Mouse (Mus musculus): Measurements from ENCODE around the gene Sh3d19. TPM values are rescaled to one million over a fixed set of nuclear protein-coding genes. Genes with fewer than 3 reads are reported as not detected.

Gene Sh3d19
- polyA plus RNA-seq, 1 experiment from 2014 or later: 14.0 TPM

DNA sequence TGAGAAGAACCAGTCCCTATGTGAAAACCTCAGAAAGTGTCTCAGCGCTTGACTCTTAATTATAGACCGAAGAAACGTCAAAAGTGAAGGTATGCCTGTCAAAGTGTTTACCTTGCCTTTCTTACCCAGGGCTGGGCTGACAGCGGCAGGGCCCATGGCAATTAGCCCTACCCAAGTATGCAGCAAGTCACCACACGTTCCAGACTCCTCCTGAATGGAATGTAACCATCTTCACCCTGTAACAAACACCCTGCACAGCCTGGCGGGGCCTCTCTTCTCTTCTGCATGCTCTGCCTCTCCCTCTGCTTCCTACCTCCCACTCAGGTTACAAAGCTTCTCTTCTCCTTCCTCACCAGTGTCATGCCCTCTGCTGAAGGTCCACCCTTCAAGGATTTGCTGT is 39.0 kb upstream of the Sh3d19 start:
- Histone ChIP-seq H3K4me2 (ENCODE audit: low read length) (no peak overlapping the region), H3K4me1 (ENCODE audit: control insufficient read depth, insufficient read depth, low read depth, low read length) (no peaks in the 10 kb centered on the region), H3K27ac (ENCODE audit: low read depth, low read length) (no peak overlapping the region), H3K4me3 (ENCODE audit: low read length) (no peak overlapping the region), H3K36me3 (ENCODE audit: control insufficient read depth, insufficient read depth, low read length) (no peaks in the 10 kb centered on the region), H3K9ac (ENCODE audit: low read depth, low read length) (no peak overlapping the region), H3K27me3 (replicated peaks; ENCODE audit: control insufficient read depth, insufficient read depth, low read length) (no peaks in the 10 kb centered on the region), H3K9me3 (ENCODE audit: control insufficient read depth, low read length) (no peaks in the 10 kb centered on the region)
- 92% methylated on average over 6 of the region's 6 CpGs for WGBS
- ATAC-seq: no peak

DNA sequence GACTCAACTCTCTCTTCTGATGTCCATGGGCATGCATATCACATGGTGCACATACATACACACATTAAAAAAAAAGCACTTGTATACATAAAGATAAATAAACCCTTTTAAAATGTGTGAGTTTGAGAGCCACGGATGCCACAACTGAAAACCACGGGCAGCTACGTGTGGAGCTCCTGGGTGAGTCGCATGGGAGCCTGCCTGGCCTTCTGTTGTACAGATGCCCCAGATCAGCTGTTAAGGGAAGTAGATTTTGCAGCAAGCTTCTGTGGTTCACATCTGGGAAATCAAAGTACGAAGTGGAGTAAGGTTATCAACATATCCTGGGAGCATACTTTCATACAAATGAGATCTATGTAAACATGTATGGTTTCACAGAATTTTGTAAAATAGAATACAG is 37.3 kb upstream of the Sh3d19 start:
- no peak overlapping the region for H3K27ac ChIP-seq (ENCODE audit: low read depth, low read length)
- WGBS: 91% methylated on average over 5 of the region's 5 CpGs

DNA sequence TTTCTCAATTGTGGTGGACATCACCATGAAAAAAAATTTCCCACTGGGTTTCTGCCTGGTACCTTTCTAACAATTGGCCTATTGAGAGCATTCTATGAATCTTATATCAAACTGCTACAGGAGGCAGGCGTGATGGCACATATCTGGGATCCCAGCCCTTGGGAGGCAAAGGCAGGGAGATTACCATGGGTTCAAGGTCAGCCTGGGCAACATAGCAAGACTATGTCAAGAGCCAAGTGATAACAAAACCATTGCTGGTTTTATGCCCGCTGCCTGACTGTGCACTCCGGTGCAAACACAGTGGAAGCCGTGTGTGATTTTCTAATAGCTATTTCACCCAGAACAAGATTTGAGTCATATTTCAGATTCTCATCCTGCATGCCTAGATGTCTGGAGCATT is 20.0 kb upstream of the Sh3d19 start:
- no peak overlapping the region for H3K9ac ChIP-seq (ENCODE audit: low read depth, low read length)
- H3K36me3 ChIP-seq (ENCODE audit: control insufficient read depth, insufficient read depth, low read length): no peaks in the 10 kb centered on the region
- ATAC-seq: no peak
- H3K9me3 ChIP-seq (ENCODE audit: control insufficient read depth, low read length): no peaks in the 10 kb centered on the region
- 87% methylated on average over 4 of the region's 4 CpGs for WGBS
- H3K27ac ChIP-seq (ENCODE audit: low read depth, low read length): no peak overlapping the region
- no peak overlapping the region for H3K4me2 ChIP-seq (ENCODE audit: low read length)
- no peak overlapping the region for H3K4me3 ChIP-seq (ENCODE audit: low read length)
- H3K27me3 ChIP-seq (replicated peaks; ENCODE audit: control insufficient read depth, insufficient read depth, low read length): no peaks in the 10 kb centered on the region
- H3K4me1 ChIP-seq (ENCODE audit: control insufficient read depth, insufficient read depth, low read depth, low read length): no peaks in the 10 kb centered on the region

More for the DNA sequence above, 37.3 kb upstream of the Sh3d19 start:
- no peak overlapping the region for H3K4me3 ChIP-seq (ENCODE audit: low read length)
- H3K36me3 ChIP-seq (ENCODE audit: control insufficient read depth, insufficient read depth, low read length): no peaks in the 10 kb centered on the region
- H3K9me3 ChIP-seq (ENCODE audit: control insufficient read depth, low read length): no peaks in the 10 kb centered on the region
- no peak overlapping the region for H3K4me2 ChIP-seq (ENCODE audit: low read length)
- H3K27me3 ChIP-seq (replicated peaks; ENCODE audit: control insufficient read depth, insufficient read depth, low read length): no peaks in the 10 kb centered on the region
- no peaks in the 10 kb centered on the region for H3K4me1 ChIP-seq (ENCODE audit: control insufficient read depth, insufficient read depth, low read depth, low read length)
- no peak overlapping the region for H3K9ac ChIP-seq (ENCODE audit: low read depth, low read length)
- no peak for ATAC-seq

DNA sequence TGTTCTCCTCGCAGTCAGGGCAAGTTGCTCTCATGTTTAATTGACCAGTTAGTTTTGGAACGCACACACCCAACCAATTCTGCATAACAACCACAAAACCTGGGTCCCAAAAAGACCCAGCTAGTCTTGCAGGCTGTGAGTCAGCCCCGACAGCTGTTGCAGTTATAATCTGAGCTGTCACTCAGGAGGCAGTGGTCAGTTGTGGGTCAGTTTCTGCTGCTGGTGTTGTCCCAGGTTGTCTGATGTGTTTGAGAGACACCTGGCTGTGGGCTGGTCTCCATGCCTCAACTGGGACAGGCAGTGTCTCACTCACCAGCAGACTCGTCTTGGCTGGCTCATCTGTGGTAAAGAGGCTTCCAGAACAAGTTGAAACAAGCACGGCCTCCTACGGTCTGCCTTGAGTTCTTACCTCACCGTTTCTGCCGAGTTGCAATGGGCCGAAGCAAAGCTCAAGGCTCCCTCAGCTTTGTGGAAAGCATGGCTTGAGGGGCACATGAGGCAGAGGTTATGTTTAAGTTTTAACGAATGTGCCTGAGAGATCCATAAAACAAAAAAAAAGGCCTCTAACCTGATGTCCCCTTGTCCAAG is 18.1 kb upstream of the Sh3d19 start:
- Histone ChIP-seq H3K27ac (ENCODE audit: low read depth, low read length) (no peak overlapping the region), H3K9me3 (ENCODE audit: control insufficient read depth, low read length) (no peaks in the 10 kb centered on the region), H3K4me2 (ENCODE audit: low read length) (no peak overlapping the region), H3K27me3 (replicated peaks; ENCODE audit: control insufficient read depth, insufficient read depth, low read length) (no peaks in the 10 kb centered on the region), H3K9ac (ENCODE audit: low read depth, low read length) (no peak overlapping the region), H3K36me3 (ENCODE audit: control insufficient read depth, insufficient read depth, low read length) (no peaks in the 10 kb centered on the region), H3K4me1 (ENCODE audit: control insufficient read depth, insufficient read depth, low read depth, low read length) (no peaks in the 10 kb centered on the region), H3K4me3 (ENCODE audit: low read length) (no peak overlapping the region)
- no peak for ATAC-seq
- WGBS: 87% methylated on average over 10 of the region's 10 CpGs

DNA sequence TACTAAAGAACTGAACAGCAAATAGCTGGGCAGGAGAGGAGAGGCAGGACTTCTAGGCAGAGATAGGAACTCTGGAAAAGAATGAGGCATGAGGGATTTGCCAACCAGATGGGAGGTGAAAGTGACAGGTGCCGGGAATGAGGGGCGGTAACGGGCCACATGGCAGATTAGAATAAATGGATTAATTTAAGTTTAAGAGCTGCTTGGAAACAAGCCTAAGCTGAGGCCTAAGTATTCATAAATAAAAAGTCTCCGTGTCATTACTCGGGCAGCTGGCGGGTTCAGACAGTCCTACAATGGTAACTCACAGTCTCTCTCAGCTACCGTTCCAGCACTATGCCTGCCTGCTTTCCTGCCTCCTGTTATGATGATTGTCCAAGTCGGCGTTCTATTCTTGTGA is 15.6 kb upstream of the Sh3d19 start:
- ATAC-seq: no peak
- Histone ChIP-seq H3K27ac (ENCODE audit: low read depth, low read length) (no peak overlapping the region), H3K4me2 (ENCODE audit: low read length) (no peak overlapping the region), H3K4me3 (ENCODE audit: low read length) (no peak overlapping the region), H3K9me3 (ENCODE audit: control insufficient read depth, low read length) (no peaks in the 10 kb centered on the region), H3K27me3 (replicated peaks; ENCODE audit: control insufficient read depth, insufficient read depth, low read length) (no peaks in the 10 kb centered on the region), H3K4me1 (ENCODE audit: control insufficient read depth, insufficient read depth, low read depth, low read length) (no peaks in the 10 kb centered on the region), H3K9ac (ENCODE audit: low read depth, low read length) (no peak overlapping the region), H3K36me3 (ENCODE audit: control insufficient read depth, insufficient read depth, low read length) (no peaks in the 10 kb centered on the region)
- WGBS: 77% methylated on average over 9 of the region's 9 CpGs

DNA sequence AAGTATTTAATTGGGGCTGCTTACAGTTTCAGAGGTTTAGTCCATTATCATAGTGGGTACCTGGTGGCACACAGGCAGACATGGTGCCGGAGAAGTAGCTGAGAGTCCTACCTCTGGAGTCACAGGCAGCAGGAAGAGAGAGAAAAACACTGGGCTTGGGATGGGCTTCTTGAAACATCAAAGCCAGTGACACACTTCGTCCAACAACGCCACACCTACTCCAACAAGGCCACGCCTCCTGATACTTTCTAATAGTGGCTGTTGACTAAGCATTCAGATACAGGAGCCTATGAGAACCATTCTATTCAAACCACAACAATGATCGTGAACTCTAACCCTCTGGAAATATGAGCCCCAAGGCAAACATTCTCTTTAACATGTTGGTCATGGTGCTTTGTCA is 15.2 kb upstream of the Sh3d19 start:
- H3K36me3 ChIP-seq (ENCODE audit: control insufficient read depth, insufficient read depth, low read length): no peaks in the 10 kb centered on the region
- H3K4me3 ChIP-seq (ENCODE audit: low read length): no peak overlapping the region
- no peaks in the 10 kb centered on the region for H3K4me1 ChIP-seq (ENCODE audit: control insufficient read depth, insufficient read depth, low read depth, low read length)
- no peaks in the 10 kb centered on the region for H3K9me3 ChIP-seq (ENCODE audit: control insufficient read depth, low read length)
- no peak for ATAC-seq
- no peak overlapping the region for H3K4me2 ChIP-seq (ENCODE audit: low read length)
- H3K9ac ChIP-seq (ENCODE audit: low read depth, low read length): no peak overlapping the region
- no peak overlapping the region for H3K27ac ChIP-seq (ENCODE audit: low read depth, low read length)
- 81% methylated on average over 5 of the region's 5 CpGs for WGBS
- no peaks in the 10 kb centered on the region for H3K27me3 ChIP-seq (replicated peaks; ENCODE audit: control insufficient read depth, insufficient read depth, low read length)

DNA sequence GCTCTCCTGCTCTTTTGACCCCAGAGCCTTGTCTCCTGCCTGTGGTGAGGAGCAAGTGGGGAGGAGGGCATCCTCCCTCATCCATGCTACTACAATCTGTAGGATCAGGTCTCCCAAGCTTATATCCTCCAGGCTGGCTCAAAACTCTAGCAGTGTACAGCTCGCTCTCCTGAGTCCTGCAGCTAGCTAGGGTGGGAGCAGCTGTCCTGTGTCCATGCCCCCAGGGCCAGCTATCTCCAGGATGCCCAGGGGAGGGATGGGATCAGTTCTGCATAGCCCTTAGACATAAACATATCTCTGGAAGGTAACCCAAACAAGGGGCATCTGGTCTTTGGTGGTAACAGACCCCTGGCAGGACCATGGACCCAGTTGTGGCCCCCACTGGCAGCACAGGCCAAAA is 11.2 kb upstream of the Sh3d19 start:
- H3K27me3 ChIP-seq (replicated peaks; ENCODE audit: control insufficient read depth, insufficient read depth, low read length): no peaks in the 10 kb centered on the region
- peaks cover 5% of the 10 kb centered on the region for H3K9me3 ChIP-seq (ENCODE audit: control insufficient read depth, low read length)
- ATAC-seq: no peak
- H3K9ac ChIP-seq (ENCODE audit: low read depth, low read length): no peak overlapping the region
- H3K27ac ChIP-seq (ENCODE audit: low read depth, low read length): no peak overlapping the region
- H3K4me2 ChIP-seq (ENCODE audit: low read length): no peak overlapping the region
- 77% methylated on average over 1 of the region's 1 CpGs for WGBS
- no peaks in the 10 kb centered on the region for H3K36me3 ChIP-seq (ENCODE audit: control insufficient read depth, insufficient read depth, low read length)
- no peak overlapping the region for H3K4me3 ChIP-seq (ENCODE audit: low read length)
- H3K4me1 ChIP-seq (ENCODE audit: control insufficient read depth, insufficient read depth, low read depth, low read length): no peaks in the 10 kb centered on the region

DNA sequence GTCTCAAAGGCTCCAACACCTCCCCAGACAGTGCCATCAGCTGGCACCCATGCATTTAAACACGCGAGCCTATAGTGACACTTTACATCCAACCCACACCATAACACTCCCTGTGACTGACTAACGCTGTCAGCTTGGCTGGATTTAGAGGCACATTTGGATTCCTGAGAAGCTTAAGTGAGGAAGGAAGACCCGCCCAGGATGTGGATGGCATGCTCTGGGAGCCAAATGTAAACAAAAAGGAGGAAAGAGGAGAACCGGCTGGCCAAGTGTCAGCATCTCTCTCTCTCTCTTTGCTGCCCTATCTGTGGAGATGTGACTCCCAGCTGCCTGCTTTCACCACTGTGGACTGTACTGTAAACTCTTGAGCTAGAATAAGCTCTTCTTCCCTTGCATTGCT is 9.8 kb upstream of the Sh3d19 start:
- WGBS: 57% methylated on average over 5 of the region's 5 CpGs
- Histone ChIP-seq H3K4me3 (ENCODE audit: low read length) (no peak overlapping the region), H3K9me3 (ENCODE audit: control insufficient read depth, low read length) (peaks cover 5% of the 10 kb centered on the region), H3K9ac (ENCODE audit: low read depth, low read length) (no peak overlapping the region), H3K4me2 (ENCODE audit: low read length) (no peak overlapping the region), H3K36me3 (ENCODE audit: control insufficient read depth, insufficient read depth, low read length) (no peaks in the 10 kb centered on the region), H3K27ac (ENCODE audit: low read depth, low read length) (no peak overlapping the region), H3K27me3 (replicated peaks; ENCODE audit: control insufficient read depth, insufficient read depth, low read length) (no peaks in the 10 kb centered on the region), H3K4me1 (ENCODE audit: control insufficient read depth, insufficient read depth, low read depth, low read length) (no peaks in the 10 kb centered on the region)
- no peak for ATAC-seq

DNA sequence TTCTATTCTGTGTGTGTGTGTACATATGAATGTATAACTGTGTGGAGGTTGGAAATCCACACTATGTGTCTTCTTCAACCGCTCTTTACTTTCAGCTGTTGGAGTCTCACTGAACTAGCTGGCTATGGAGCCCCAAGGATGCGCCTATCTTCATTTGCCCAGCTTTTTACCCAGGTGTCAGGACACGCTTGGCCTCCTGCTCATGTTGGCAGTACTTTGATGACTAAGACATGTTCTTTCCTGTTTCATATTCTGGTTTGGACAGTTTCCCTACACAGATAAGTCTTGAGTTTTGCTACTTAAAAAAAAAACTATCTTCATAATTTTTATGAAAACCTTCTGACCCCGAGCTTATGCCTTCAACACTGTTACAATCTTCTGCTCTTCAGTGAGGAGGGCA is 5.4 kb upstream of the Sh3d19 start:
- no peak overlapping the region for H3K4me2 ChIP-seq (ENCODE audit: low read length)
- H3K9me3 ChIP-seq (ENCODE audit: control insufficient read depth, low read length): peaks cover 5% of the 10 kb centered on the region
- no peak for ATAC-seq
- no peak overlapping the region for H3K27ac ChIP-seq (ENCODE audit: low read depth, low read length)
- H3K27me3 ChIP-seq (replicated peaks; ENCODE audit: control insufficient read depth, insufficient read depth, low read length): no peaks in the 10 kb centered on the region
- 92% methylated on average over 4 of the region's 4 CpGs for WGBS
- H3K9ac ChIP-seq (ENCODE audit: low read depth, low read length): no peak overlapping the region
- no peaks in the 10 kb centered on the region for H3K36me3 ChIP-seq (ENCODE audit: control insufficient read depth, insufficient read depth, low read length)
- H3K4me1 ChIP-seq (ENCODE audit: control insufficient read depth, insufficient read depth, low read depth, low read length): no peaks in the 10 kb centered on the region
- no peak overlapping the region for H3K4me3 ChIP-seq (ENCODE audit: low read length)

DNA sequence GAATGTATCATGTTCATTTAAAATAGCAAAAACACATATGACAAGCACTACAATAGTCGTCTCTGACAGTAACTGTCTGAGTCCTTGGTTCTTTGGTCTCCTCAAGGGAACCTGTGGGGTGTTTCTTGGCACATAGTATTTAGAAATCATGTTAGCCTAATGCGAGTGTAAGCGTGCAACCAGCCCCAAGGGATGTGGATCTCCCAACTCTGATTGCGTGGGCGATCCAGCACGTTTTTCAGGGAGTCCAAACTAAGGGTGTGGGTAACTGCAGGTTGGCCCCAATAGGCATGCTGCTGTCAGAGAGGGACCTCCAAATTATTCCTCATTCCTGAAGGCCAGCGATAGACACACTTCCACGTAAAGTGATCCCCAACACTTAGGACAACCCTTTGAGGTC is 1.9 kb upstream of the Sh3d19 start:
- Histone ChIP-seq H3K36me3 (ENCODE audit: control insufficient read depth, insufficient read depth, low read length) (no peaks in the 10 kb centered on the region), H3K27ac (ENCODE audit: low read depth, low read length) (no peak overlapping the region), H3K9me3 (ENCODE audit: control insufficient read depth, low read length) (no peaks in the 10 kb centered on the region; the same call in 1 of the 2 replicates), H3K27me3 (replicated peaks; ENCODE audit: control insufficient read depth, insufficient read depth, low read length) (no peaks in the 10 kb centered on the region), H3K4me3 (ENCODE audit: low read length) (no peak overlapping the region), H3K9ac (ENCODE audit: low read depth, low read length) (no peak overlapping the region), H3K4me2 (ENCODE audit: low read length) (no peak overlapping the region), H3K4me1 (ENCODE audit: control insufficient read depth, insufficient read depth, low read depth, low read length) (peaks cover 8% of the 10 kb centered on the region)
- ATAC-seq: no peak
- 87% methylated on average over 8 of the region's 8 CpGs for WGBS

Data from hindbrain, embryonic 16.5 days (tissue).